Mouse (Mus musculus): ENCODE measurements around the gene Kif4.

Kif4 gene

GRCm38 (mm10) chrX:100696776-100697175 lies 71.2 kb downstream of the Kif4 start:
- CTCF ChIA-PET, result no interaction called here
- POLR2A ChIA-PET, result no interaction called here

- CTCF ChIA-PET, result no interaction called here
- POLR2A ChIA-PET, result no interaction called here
Observed at GRCm38 (mm10) chrX:100708032-100708431, 82.5 kb downstream of the Kif4 start.

GRCm38 (mm10) chrX:100716173-100716572 lies 90.6 kb downstream of the Kif4 start:
- CTCF ChIA-PET, result interaction anchor here in 1 of 4 experiments (1.0 kb wide), 1 partner anchor 228 kb away, joined by 3 read pairs; no protein-coding TSS in a partner anchor
- POLR2A ChIA-PET, result interaction anchor here in 1 of 4 experiments (1.1 to 1.4 kb wide), 3 partner anchors 10 to 13 kb away, joined by 3 to 4 read pairs (median 3); partner anchors contain the start of gene Gdpd2

- ChIA-PET POLR2A (interaction anchor here in 2 of 4 experiments (1.2 to 1.7 kb wide), 2 partner anchors 12 to 103 kb away, joined by 4 read pairs; partner anchors contain the start of genes Kif4 (in 1 of the 2) and Pdzd11 (in 1 of the 2)), CTCF (interaction anchor here in 2 of 4 experiments (1.4 to 2.3 kb wide), 5 partner anchors 10 to 215 kb away, joined by 6 to 12 read pairs (median 8); no protein-coding TSS in a partner anchor)
Observed at GRCm38 (mm10) chrX:100728947-100729346, 103.4 kb downstream of the Kif4 start.

GRCm38 (mm10) chrX:100729665-100730188 lies 104.2 kb downstream of the Kif4 start, which contains the start of gene Gdpd2:
Gdpd2 (plus strand) TSS chrX:100729873.
- ChIA-PET CTCF (interaction anchor here in 3 of 4 experiments (0.6 to 2.3 kb wide), 11 partner anchors 9 to 603 kb away, joined by 3 to 12 read pairs (median 6); partner anchors contain the start of gene Kif4 (in 1 of the 3)), POLR2A (interaction anchor here in 3 of 4 experiments (0.6 to 1.7 kb wide), 5 partner anchors 13 to 1250 kb away, joined by 3 to 4 read pairs (median 3); partner anchors contain the start of genes Kif4 (in 1 of the 3) and Pdzd11 (in 1 of the 3))

- ChIA-PET CTCF (interaction anchor here in 3 of 4 experiments (0.6 to 2.3 kb wide), 10 partner anchors 8 to 391 kb away, joined by 3 to 12 read pairs (median 5); partner anchors contain the start of gene Kif4 (in 1 of the 3)), POLR2A (interaction anchor here in 2 of 4 experiments (0.6 to 1.0 kb wide), 3 partner anchors 17 to 1249 kb away, joined by 3 read pairs; no protein-coding TSS in a partner anchor)
Observed at GRCm38 (mm10) chrX:100730266-100730665, 104.7 kb downstream of the Kif4 start.

- ChIA-PET POLR2A (no interaction called here), CTCF (no interaction called here)
Observed at GRCm38 (mm10) chrX:100734359-100734758, 108.8 kb downstream of the Kif4 start.

GRCm38 (mm10) chrX:100738918-100739317 lies 113.4 kb downstream of the Kif4 start:
- ChIA-PET CTCF (interaction anchor here in 3 of 4 experiments (0.6 to 2.2 kb wide), 11 partner anchors 8 to 591 kb away, joined by 3 to 12 read pairs (median 3); partner anchors contain the start of genes Gdpd2 (in 2 of the 3) and Pdzd11 (in 1 of the 3)), POLR2A (interaction anchor here in 3 of 4 experiments (0.7 to 1.3 kb wide), 5 partner anchors 14 to 345 kb away, joined by 3 to 5 read pairs (median 4); partner anchors contain the start of genes Kif4 (in 1 of the 3) and Pdzd11 (in 1 of the 3))

- POLR2A ChIA-PET, result interaction anchor here in 2 of 4 experiments (1.0 to 1.3 kb wide), 3 partner anchors 28 to 345 kb away, joined by 3 to 5 read pairs (median 4); partner anchors contain the start of genes Kif4 (in 1 of the 2) and Pdzd11 (in 1 of the 2)
- CTCF ChIA-PET, result interaction anchor here in 3 of 4 experiments (0.6 to 2.2 kb wide), 7 partner anchors 8 to 288 kb away, joined by 3 to 12 read pairs (median 4); partner anchors contain the start of genes Gdpd2 (in 2 of the 3) and Pdzd11 (in 1 of the 3)
Observed at GRCm38 (mm10) chrX:100739443-100739842, 113.9 kb downstream of the Kif4 start.

- CTCF ChIA-PET, result no interaction called here
- POLR2A ChIA-PET, result no interaction called here
Observed at GRCm38 (mm10) chrX:100740785-100741184, 115.2 kb downstream of the Kif4 start.

- CTCF ChIA-PET, result interaction anchor here in 2 of 4 experiments (0.6 to 1.6 kb wide), 4 partner anchors 12 to 617 kb away, joined by 3 to 6 read pairs (median 3); partner anchors contain the start of gene Gdpd2 (in 2 of the 2)
- POLR2A ChIA-PET, result no interaction called here
Observed at GRCm38 (mm10) chrX:100741940-100742339, 116.4 kb downstream of the Kif4 start.

GRCm38 (mm10) chrX:100765855-100766254 lies 140.3 kb downstream of the Kif4 start:
- ChIA-PET CTCF (interaction anchor here in 1 of 4 experiments (0.7 kb wide), 1 partner anchor 1111 kb away, joined by 3 read pairs; no protein-coding TSS in a partner anchor), POLR2A (interaction anchor here in 1 of 4 experiments (0.5 kb wide), 1 partner anchor 502 kb away, joined by 3 read pairs; the partner anchor contains the start of gene Il2rg)

GRCm38 (mm10) chrX:100767181-100767884 lies 141.8 kb downstream of the Kif4 start, which contains the start of gene Dlg3:
Dlg3 (plus strand) TSS chrX:100767722.
- CTCF ChIA-PET, result interaction anchor here in 1 of 4 experiments (1.8 kb wide), 1 partner anchor 10 kb away, joined by 7 read pairs; no protein-coding TSS in a partner anchor
- POLR2A ChIA-PET, result interaction anchor here in 2 of 4 experiments (1.5 to 1.8 kb wide), 2 partner anchors 9 to 36 kb away, joined by 3 to 5 read pairs; no protein-coding TSS in a partner anchor

GRCm38 (mm10) chrX:100767885-100768626 lies 142.5 kb downstream of the Kif4 start:
- CTCF ChIA-PET, result interaction anchor here in 2 of 4 experiments (0.6 to 1.8 kb wide), 2 partner anchors 9 to 1177 kb away, joined by 3 to 7 read pairs; no protein-coding TSS in a partner anchor
- POLR2A ChIA-PET, result interaction anchor here in 2 of 4 experiments (1.5 to 1.8 kb wide), 2 partner anchors 9 to 36 kb away, joined by 3 to 5 read pairs; no protein-coding TSS in a partner anchor

- POLR2A ChIA-PET, result interaction anchor here in 2 of 4 experiments (1.5 to 1.8 kb wide), 2 partner anchors 7 to 38 kb away, joined by 3 to 5 read pairs; no protein-coding TSS in a partner anchor
- CTCF ChIA-PET, result interaction anchor here in 1 of 4 experiments (0.7 kb wide), 1 partner anchor 9 kb away, joined by 4 read pairs; no protein-coding TSS in a partner anchor
Observed at GRCm38 (mm10) chrX:100769281-100769680, 143.7 kb downstream of the Kif4 start.

GRCm38 (mm10) chrX:100774341-100774811 lies 148.8 kb downstream of the Kif4 start:
- POLR2A ChIA-PET, result no interaction called here
- CTCF ChIA-PET, result interaction anchor here in 1 of 4 experiments (1.0 kb wide), 1 partner anchor 169 kb away, joined by 5 read pairs; no protein-coding TSS in a partner anchor

- POLR2A ChIA-PET, result no interaction called here
- CTCF ChIA-PET, result no interaction called here
Observed at GRCm38 (mm10) chrX:100775405-100775804, 149.9 kb downstream of the Kif4 start.
